Mouse (Mus musculus): ENCODE measurements around the gene Egln1. TPM values are rescaled to one million over a fixed set of nuclear protein-coding genes. Genes with fewer than 3 reads are reported as not detected.

Egln1 gene
- polyA plus RNA-seq, 1 experiment from 2014 or later: 10.1 TPM

DNA sequence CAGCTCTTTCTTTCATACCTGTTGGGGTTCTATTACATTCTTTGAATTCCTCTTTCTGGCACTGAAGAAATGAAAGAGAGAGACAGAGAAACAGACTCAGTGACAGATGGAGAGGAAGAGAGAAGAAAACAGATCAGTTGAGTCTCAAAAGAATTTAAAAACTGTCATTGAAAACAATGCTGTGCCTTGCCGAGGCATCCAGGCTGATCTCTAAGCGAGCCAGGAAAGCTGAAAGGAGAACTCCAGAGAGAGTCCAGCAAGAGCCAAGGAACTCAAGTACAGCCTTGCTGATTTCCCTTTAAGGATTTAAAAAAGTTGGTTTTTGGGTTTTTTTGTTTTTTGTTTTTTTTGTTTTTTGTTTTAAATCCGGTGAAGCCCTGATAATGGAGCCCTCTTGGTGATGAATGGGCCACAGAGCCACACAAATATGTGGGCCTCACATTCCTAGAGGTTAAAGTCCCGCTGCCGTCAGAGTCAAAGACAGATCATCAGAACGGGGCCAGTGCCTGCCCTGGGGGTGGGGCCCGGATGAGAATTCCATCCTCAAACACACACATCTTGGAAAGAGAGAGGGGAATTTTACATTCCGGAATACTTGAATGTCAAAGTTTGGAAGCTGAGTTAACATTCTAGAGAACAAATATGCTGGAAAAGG is 11.2 kb upstream of the Egln1 start:
- Histone ChIP-seq H3K36me3 (no peaks in the 10 kb centered on the region), H3K27me3 (ENCODE audit: low read depth, poor library complexity, severe bottlenecking) (no peaks in the 10 kb centered on the region), H3K27ac (no peak overlapping the region), H3K4me1 (peaks cover 18% of the 10 kb centered on the region), H3K4me3 (no peak overlapping the region), H3K9me3 (replicated peaks) (no peaks in the 10 kb centered on the region)
- 41% methylated on average over 8 of the region's 8 CpGs for WGBS
- DNase-seq (ENCODE audit: low spot score): no peak

DNA sequence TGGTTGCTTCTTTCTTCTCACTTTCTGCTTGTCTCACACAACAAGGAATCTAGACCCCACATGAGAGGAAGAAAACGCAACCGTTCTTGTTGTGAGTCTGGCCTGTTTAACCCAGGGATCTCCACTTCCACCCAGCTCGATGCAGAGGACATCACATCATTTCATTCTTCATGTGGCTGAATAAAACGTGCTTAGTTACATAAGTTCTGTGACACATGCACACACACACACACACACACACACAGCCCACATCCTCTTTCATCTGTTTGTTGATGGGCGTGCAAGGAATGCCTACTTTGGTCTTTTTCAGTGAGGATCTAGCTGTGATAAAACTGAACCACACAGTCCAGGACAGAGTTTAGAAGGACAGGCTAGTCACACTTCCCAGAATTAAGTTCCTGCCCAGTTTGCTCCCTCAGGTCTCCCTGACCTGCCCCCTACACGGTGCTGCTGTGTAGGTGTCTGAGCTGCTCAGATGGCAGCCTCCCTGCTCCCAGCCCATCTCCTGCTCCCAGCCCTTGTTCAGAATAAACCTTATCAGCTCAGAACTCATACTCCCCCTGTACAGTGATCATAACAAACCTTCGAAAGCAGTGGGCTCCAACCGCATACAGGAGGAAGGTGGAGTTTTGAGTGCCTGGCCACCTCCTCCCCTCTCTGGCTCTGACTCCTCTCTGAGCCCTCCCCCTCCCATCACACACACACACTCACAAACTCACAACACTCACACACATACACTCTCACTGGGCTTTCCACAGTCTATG is 10.5 kb upstream of the Egln1 start:
- H3K4me1 ChIP-seq: peaks cover 18% of the 10 kb centered on the region
- no peak for DNase-seq (ENCODE audit: low spot score)
- no peaks in the 10 kb centered on the region for H3K9me3 ChIP-seq (replicated peaks)
- H3K36me3 ChIP-seq: no peaks in the 10 kb centered on the region
- H3K4me3 ChIP-seq: no peak overlapping the region
- H3K27me3 ChIP-seq (ENCODE audit: low read depth, poor library complexity, severe bottlenecking): no peaks in the 10 kb centered on the region
- 68% methylated on average over 8 of the region's 8 CpGs for WGBS
- H3K27ac ChIP-seq: 0 out of 2 replicates have a peak overlapping the region, but pooled peaks have one; percentile 2

DNA sequence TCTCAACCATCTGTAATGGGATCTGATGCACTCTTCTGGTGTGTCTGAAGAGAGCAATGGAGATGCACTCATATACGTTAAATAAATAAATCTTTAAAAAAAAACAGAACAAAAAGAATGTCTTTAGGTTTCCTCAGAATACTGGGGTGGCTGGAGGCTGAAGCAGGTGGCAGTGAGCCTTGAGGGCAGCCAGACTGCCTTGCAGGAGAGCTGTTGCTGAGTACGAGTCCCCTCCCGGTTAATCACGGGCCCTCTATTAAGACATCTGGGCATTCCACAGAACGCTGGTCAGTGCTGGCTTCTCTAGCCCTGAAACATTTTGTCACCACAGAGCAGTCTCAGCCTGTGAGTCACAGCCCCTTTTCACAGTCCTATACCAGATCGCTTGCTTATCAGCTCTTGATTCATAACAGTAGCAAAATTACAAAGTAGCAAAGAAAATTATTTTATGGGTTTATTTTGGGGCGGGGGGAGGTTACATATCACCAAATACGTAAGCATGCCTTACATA is 5.5 kb upstream of the Egln1 start:
- no peak overlapping the region for H3K27ac ChIP-seq
- 80% methylated on average over 8 of the region's 8 CpGs for WGBS
- H3K4me3 ChIP-seq: no peak overlapping the region
- peaks cover 20% of the 10 kb centered on the region for H3K4me1 ChIP-seq
- no peaks in the 10 kb centered on the region for H3K9me3 ChIP-seq (replicated peaks)
- H3K27me3 ChIP-seq (ENCODE audit: low read depth, poor library complexity, severe bottlenecking): no peaks in the 10 kb centered on the region
- H3K36me3 ChIP-seq: 0 out of 2 replicates have a peak, but pooled peaks cover 5% of the 10 kb centered on the region
- DNase-seq (ENCODE audit: low spot score): no peak

DNA sequence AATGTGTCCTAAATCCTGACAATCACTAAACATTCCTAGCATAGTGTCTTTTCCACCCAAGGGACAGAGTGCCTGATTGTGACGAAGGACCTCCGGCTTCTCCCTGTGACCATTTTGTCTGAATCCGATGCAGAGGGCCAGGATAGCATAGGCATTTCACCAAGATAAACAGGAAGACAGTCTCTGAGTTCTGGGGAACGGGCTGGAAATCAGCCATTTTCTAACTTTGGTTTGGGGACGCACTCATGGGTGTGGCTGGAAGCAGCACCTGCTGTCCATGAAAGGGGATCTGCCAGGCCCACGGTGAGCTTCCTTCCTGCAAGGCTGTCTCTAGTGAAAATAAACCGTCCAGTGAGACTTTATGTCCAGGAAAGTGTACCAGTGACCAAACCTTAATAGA is 4.1 kb upstream of the Egln1 start:
- 0 out of 2 replicates have a peak, but pooled peaks cover 5% of the 10 kb centered on the region for H3K36me3 ChIP-seq
- WGBS: 91% methylated on average over 7 of the region's 7 CpGs
- DNase-seq (ENCODE audit: low spot score): no peak
- no peak overlapping the region for H3K27ac ChIP-seq
- no peaks in the 10 kb centered on the region for H3K9me3 ChIP-seq (replicated peaks)
- peaks cover 11% of the 10 kb centered on the region for H3K4me1 ChIP-seq
- no peaks in the 10 kb centered on the region for H3K27me3 ChIP-seq (ENCODE audit: low read depth, poor library complexity, severe bottlenecking)
- H3K4me3 ChIP-seq: no peak overlapping the region

DNA sequence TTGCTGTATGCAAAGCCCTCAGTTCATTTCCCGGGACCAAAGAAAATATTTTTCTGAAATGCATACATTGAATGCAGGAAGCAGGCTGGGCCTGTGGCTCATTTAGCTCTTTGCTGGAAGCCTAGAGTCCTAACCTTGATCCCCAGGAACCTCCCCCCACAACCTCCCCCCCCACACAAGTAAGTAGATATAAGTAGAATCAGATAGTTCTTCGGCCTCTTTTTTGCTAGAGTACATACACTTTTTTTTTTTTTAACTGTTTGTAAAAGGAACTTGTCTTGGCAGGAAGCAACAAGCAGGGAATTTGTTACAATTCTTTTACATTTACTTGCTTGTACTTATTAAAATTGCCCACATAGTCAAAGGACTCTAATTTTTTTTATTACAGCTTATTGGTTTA is 1.7 kb upstream of the Egln1 start:
- 0 out of 2 replicates have a peak overlapping the region, but pooled peaks have one; percentile 3 for H3K27ac ChIP-seq

DNA sequence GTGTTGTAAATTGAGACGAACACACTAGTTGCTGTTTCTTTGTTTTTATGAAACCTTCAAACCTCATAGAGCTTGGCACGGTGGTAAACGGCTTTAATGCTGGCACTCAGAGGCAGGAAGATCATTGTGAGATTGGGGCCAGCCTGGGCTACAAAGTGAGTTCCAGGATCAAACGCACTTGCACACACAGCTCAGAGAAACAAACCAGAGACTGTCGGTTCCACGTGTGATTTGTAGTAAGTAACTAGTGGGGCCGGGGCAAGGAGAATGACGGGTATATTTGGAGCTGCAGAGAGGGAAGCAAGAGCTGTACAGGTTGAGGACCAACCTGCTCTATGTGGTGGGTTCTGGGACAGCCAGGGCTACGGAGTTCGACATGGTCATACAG is 939 bp upstream of the Egln1 start:
- 46% methylated on average over 10 of the region's 10 CpGs for WGBS
- peaks cover 6% of the 10 kb centered on the region; the same call in 1 of the 2 replicates for H3K36me3 ChIP-seq
- no peaks in the 10 kb centered on the region for H3K27me3 ChIP-seq (ENCODE audit: low read depth, poor library complexity, severe bottlenecking)
- peak overlapping the region; percentile 90 for H3K4me3 ChIP-seq
- peak overlapping the region; percentile 97 for H3K27ac ChIP-seq
- H3K9me3 ChIP-seq (replicated peaks): no peaks in the 10 kb centered on the region
- H3K4me1 ChIP-seq: peaks cover 34% of the 10 kb centered on the region
- peak; percentile 42 for DNase-seq (ENCODE audit: low spot score)

More for the DNA sequence above, 1.7 kb upstream of the Egln1 start:
- no peaks in the 10 kb centered on the region for H3K27me3 ChIP-seq (ENCODE audit: low read depth, poor library complexity, severe bottlenecking)
- 0 out of 2 replicates have a peak, but pooled peaks cover 5% of the 10 kb centered on the region for H3K36me3 ChIP-seq
- WGBS: 93% methylated on average over 2 of the region's 2 CpGs
- peaks cover 30% of the 10 kb centered on the region for H3K4me1 ChIP-seq
- H3K9me3 ChIP-seq (replicated peaks): no peaks in the 10 kb centered on the region
- DNase-seq (ENCODE audit: low spot score): no peak
- peak overlapping the region; percentile 90; the same call in 1 of the 2 replicates for H3K4me3 ChIP-seq

DNA sequence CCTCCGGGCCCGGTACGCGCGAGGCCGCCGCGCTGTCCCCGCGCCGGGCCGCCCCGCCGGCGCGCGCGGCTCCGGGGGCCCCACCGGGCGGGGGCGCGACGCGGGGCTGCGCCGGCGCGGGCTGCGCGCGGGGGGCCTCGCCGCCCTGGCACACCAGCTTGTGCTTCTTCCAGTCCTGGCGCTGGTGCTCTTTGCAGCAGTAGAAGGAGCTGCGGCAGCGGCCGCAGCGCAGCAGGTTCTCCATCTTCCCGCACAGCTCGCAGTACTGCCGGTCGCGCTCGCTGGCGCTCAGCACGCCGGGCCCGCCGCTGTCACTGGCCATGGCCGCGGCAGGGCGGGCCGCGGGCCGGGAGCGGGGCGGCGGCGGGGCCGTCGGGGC is 402 bp downstream of the Egln1 start:
- DNase-seq (ENCODE audit: low spot score): peak; percentile 61
- 6% methylated on average over 62 of the region's 62 CpGs for WGBS
- H3K4me1 ChIP-seq: peaks cover 43% of the 10 kb centered on the region

DNA sequence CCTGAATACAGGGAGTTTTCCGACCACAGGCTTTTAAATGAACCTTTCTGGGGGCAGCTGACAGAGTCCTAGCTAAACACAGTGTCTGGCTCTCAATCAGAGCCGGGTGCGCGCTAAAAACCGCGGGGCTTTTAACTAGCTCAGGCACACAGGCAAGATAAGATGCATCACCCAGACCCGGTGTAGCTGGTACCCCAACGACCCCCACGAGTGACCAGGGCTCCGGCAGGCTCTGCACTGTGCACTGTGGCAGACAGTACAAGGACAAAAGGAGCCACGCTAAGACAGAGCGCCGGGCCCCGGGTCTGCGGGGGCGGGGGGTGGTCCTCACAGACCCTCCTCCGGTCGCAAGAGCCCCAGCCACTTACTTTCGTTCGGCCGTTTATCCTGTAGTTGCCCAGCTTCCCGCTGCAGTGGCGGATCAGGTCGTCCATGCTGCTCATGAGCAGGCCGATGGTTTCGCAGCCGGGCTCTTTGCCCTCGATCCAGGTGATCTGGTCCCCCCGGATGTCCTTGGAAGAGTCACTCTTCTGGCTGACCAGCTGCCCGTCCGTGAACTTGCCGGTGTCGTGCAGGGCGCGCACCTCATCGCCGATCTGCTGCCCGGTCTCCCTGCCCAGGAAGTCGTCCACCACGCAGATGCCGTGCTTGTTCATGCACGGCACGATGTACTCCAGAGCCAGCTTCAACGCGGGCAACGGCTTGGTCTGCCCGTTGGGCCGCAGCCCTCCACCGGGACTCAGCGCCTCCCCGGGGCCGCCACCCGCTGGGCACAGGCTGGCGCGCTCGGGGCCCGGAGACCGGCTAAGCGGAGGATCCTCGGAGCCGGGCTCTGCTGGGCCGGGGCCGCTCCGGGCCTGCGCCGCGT is 1.0 kb downstream of the Egln1 start:
- under 1% methylated on average over 67 of the region's 67 CpGs for WGBS
- H3K9me3 ChIP-seq (replicated peaks): no peaks in the 10 kb centered on the region
- H3K4me1 ChIP-seq: peaks cover 43% of the 10 kb centered on the region
- H3K27ac ChIP-seq: peak overlapping the region; percentile 97
- H3K4me3 ChIP-seq: peak overlapping the region; percentile 90
- no peaks in the 10 kb centered on the region for H3K27me3 ChIP-seq (ENCODE audit: low read depth, poor library complexity, severe bottlenecking)
- H3K36me3 ChIP-seq: peaks cover 22% of the 10 kb centered on the region
- DNase-seq (ENCODE audit: low spot score): peak; percentile 74

More for the DNA sequence above, 402 bp downstream of the Egln1 start:
- Histone ChIP-seq H3K4me3 (peak overlapping the region; percentile 90), H3K9me3 (replicated peaks) (no peaks in the 10 kb centered on the region), H3K27ac (peak overlapping the region; percentile 97), H3K36me3 (peaks cover 16% of the 10 kb centered on the region), H3K27me3 (ENCODE audit: low read depth, poor library complexity, severe bottlenecking) (no peaks in the 10 kb centered on the region)

DNA sequence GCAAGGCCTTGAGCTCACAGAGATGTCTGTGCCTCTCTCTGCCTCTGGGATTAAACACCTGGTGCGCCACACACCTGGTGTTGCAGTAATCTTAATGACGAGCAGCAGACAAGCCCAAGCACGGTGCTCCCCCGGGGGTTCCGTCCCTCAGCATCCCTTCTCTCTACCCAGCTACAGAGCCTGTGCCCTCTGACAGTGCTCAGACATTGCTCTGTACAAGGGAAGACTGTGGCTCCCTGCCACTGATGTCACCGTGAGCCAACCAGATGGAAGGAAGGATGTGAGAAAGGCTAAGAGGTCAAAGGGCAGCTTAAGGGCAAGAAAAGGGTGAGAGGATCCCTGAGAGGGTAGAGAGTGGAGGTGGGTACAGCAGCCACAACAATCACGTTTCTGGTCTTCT is 4.7 kb downstream of the Egln1 start:
- Histone ChIP-seq H3K9me3 (replicated peaks) (no peaks in the 10 kb centered on the region), H3K4me3 (no peak overlapping the region), H3K36me3 (peaks cover 49% of the 10 kb centered on the region), H3K27ac (no peak overlapping the region), H3K4me1 (peaks cover 33% of the 10 kb centered on the region), H3K27me3 (ENCODE audit: low read depth, poor library complexity, severe bottlenecking) (no peaks in the 10 kb centered on the region)
- DNase-seq (ENCODE audit: low spot score): no peak
- WGBS: 44% methylated on average over 7 of the region's 7 CpGs

DNA sequence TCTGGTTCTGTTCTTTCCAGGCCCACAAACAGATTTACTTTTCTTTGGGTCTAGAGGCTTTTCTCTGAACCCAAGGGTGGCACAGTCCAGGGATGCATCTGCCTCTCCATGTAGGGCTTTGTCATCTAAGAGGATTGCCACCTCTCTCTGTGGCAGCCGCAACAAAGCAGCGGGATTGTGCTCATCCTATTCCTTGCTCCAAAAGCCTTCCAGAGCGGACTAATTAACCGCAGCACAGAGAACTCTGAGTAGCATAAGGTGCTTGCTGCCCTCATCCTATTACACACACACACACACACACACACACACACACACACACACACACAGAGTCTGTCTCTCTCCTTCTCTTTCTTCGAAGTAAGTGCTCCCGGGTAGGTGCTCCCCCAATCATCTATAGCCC is 5.3 kb downstream of the Egln1 start:
- no peak overlapping the region for H3K27ac ChIP-seq
- 91% methylated on average over 6 of the region's 6 CpGs for WGBS
- H3K27me3 ChIP-seq (ENCODE audit: low read depth, poor library complexity, severe bottlenecking): no peaks in the 10 kb centered on the region
- no peak overlapping the region for H3K4me3 ChIP-seq
- peaks cover 33% of the 10 kb centered on the region for H3K4me1 ChIP-seq
- H3K36me3 ChIP-seq: peaks cover 55% of the 10 kb centered on the region
- H3K9me3 ChIP-seq (replicated peaks): no peaks in the 10 kb centered on the region
- DNase-seq (ENCODE audit: low spot score): no peak

DNA sequence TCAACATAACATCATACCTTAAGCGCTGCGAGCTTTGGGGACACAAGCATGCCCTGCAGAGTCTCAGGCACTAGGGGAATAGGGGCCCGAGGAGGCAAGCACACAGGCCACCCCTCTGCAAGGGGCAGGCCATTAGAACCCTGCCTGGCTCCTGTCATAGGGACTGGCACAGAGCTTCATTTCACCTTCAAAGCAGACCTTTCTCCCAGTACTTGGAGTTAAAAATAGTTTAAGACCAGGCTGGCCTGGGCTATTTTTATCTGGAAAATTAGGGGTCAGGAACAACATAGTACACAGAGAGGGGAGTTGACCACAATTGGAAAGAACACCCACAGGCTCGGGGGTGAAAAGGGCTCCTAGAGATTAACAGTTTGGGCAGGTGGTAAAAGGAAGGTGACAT is 11.8 kb downstream of the Egln1 start:
- Histone ChIP-seq H3K36me3 (peaks cover 56% of the 10 kb centered on the region), H3K27me3 (ENCODE audit: low read depth, poor library complexity, severe bottlenecking) (no peaks in the 10 kb centered on the region), H3K9me3 (replicated peaks) (no peaks in the 10 kb centered on the region), H3K27ac (no peak overlapping the region), H3K4me3 (no peak overlapping the region), H3K4me1 (no peaks in the 10 kb centered on the region)
- 90% methylated on average over 4 of the region's 4 CpGs for WGBS
- no peak for DNase-seq (ENCODE audit: low spot score)

DNA sequence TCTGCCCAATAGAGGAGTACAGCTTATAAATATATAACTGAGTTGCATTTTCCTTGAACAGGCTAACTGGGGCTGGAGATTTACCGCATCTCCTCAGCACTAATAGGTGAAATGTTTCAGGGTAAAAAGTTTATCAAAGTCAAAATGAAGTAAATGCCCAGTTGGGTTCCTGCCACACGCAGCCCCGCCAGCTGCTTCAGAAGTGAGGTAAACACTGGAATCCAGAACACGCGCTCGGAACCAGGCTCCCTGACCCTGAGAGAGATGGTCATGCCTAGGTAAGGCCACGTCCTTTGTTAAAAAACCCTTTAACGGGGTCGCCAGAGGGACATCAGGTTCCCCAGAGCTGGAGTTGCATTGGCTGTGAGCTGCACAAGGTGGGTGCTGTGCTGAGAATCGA is 12.4 kb downstream of the Egln1 start:
- H3K27ac ChIP-seq: no peak overlapping the region
- H3K4me1 ChIP-seq: no peaks in the 10 kb centered on the region
- no peaks in the 10 kb centered on the region for H3K9me3 ChIP-seq (replicated peaks)
- peaks cover 52% of the 10 kb centered on the region for H3K36me3 ChIP-seq
- 96% methylated on average over 10 of the region's 10 CpGs for WGBS
- no peaks in the 10 kb centered on the region for H3K27me3 ChIP-seq (ENCODE audit: low read depth, poor library complexity, severe bottlenecking)
- H3K4me3 ChIP-seq: no peak overlapping the region
- DNase-seq (ENCODE audit: low spot score): no peak

Measured in limb, embryonic 10.5 days (tissue).